Mouse (Mus musculus) lung, postnatal 25 days (tissue): ENCODE measurements around the gene Nbas.
A peak's percentile ranks its signal among the peaks of the same experiment; 100 is the strongest.

Source experiments
- DNase-seq: peaks from one replicate; pipeline ENCODE4 v3.0.0; 2022; ENCODE audit warnings: low spot score

Nbas gene

DNA sequence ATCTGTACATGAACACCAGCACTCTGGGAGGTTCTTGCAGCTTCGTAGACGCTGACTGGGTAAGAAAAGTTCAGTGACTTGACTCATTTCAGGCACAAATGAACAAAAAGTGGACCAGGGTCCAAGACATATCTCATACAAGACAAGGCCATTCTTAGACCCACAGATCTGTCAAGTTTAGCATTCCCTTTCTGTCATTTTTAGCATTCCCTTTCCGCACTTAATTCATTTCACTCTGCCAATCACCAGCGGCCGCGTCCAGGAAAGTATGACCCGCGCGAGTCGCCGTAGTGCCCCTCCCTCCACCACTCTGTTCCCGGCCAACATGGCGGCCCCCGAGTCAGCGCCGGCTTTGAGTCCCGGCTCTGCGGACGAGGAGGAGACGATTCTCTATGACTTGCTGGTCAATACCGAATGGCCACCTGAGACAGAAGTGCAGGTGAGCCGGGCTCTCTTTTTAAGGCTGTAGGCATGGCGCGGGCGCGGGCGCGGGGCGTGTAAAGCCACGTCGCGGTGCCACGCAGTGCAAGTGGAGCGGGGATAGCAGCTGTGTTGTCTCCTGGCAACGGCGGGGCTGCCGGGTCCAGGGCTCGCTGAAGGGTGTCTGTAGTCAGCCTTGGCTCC, at the start of gene Nbas:
TSS of gene Nbas (plus strand) at position 308 of the 624 bp plus-strand sequence.
- peak; percentile 84 for DNase-seq

DNA sequence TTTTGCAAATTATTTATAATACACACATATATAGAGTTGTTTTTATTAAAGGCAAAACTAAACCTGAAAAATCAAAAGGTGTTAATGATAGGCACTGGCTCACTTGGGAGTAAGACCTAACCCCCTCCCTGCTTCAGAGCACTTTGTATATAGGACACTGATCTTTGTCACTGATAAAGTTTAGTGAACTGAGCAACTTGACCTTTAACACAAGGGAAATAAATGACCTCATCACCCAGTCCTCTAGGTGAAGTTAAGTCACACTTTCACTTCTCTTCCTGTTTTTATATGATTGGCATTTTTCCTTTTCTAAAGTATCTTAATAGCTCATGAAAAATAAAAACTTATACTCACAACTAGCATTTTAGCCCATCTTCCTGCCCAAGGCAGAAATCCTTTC, 26.5 kb upstream of the Nbas start:
- DNase-seq: no peak

DNA sequence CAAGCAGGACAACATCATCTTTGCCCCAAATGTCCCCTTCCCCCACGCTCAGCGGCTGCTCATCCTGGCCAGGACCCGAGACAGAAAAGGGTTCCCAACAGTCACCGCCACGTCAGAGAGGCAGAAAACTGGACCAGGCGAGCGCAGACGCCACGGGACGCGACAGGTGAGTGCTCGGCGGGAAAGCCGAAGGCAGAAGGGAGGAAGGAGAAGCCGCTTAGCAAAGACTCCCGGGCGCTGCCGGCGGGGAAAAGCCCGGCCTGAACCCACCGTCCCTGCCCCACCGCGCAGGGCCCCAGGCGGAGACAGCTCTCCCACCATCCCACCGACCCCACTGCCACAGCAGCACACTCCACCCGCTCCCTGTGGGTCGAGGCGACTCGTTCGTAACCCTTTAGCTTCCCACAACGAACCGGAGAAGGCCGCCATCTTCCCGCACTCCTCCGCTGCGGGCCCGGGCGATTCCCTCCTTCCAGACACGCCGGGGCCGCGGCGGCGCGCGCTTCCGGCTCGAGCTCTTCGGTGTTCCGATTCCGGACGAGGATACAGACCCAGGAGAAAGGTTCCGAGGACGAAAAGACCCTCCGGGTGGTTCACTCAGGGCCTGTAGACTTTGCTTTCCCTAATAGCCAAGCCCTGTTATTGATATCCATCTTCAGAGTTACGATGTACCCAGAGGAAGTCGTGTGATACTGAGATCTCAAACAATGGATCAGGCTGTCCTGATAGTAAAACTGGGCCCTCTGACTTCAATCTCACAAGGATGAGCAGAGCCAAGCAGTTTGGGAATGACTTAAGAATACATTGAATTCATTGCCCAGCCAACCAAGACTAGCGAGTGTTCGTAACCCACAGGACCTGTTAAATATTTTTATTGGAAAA, 20.0 kb upstream of the Nbas start, which contains the start of gene Ddx1:
TSS of gene Ddx1 (minus strand) at position 523 of the 882 bp plus-strand sequence.
- peak; percentile 69 for DNase-seq

DNA sequence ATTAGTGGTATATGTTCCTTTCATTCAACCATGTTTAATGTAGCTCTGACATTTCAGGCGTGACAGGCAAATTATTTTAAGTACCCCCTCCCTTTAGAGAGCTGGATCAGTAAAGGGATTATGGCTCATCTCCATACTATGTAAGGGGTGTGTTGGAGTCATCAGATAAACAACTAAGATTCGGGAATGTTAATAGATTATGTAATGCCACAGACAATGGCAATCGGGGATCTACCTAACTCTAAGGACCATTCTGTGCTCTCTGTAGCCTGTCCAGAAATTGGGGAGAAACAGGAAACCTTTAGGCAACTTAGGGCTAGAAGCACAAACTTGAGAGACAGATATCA, 19.4 kb upstream of the Nbas start:
- DNase-seq: no peak

DNA sequence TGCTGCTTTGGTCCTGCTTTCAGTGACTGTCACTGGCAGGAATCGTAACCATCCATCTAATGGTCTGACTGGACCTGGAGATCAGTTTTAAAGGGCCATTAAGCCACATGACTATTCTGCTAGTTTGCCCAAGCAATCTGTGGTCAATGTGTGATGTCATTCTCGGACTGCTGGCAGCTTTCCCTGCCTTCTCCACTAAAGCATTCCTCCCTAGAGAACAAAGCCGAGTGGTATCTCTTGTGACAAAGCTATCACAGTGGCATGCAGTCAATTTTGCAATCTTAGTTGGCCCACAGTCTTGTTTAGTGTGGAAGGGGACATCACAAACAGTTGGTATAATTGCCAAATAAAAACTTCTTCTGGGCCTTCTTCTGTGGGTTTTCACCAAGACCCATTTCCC, 13.9 kb upstream of the Nbas start:
- no peak for DNase-seq

DNA sequence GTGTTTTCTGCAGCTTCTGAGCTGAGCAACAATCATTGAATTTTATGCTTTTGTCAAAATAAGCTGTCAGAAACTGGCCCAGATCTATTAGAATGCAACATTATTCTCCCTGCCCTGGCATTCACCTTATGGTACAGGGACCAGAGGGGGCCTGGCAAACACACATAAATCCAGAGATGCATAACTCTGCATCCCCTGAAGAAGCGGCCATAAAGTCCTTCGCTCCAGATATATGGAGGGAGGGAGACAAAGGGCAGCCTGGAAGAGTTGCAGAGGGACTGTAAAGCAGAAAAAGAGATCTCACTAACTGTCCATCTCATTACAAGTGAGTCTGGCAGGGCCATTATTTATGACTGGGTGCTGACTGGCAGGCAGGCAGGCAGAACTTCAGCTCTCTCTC, 13.2 kb upstream of the Nbas start:
- no peak for DNase-seq

DNA sequence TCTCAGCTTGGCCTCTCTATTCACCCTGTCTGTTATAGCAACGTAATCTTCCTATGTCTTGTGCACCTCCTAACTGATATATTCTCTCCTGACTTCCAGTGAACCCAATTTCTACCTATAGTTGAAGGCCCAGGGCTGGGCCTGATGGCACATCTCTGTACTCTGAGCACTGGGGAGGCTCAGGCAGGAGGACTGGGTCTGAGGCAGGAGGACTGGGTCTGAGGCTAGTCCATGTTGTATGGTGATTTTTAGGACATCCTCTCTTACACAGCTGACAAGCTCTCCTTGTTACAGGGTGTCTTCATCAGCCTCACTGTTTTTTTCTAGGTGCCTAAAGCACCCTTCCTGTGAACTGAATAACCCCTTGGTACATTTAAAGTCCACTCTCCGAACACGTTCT, 521 bp upstream of the Nbas start:
- DNase-seq: no peak

DNA sequence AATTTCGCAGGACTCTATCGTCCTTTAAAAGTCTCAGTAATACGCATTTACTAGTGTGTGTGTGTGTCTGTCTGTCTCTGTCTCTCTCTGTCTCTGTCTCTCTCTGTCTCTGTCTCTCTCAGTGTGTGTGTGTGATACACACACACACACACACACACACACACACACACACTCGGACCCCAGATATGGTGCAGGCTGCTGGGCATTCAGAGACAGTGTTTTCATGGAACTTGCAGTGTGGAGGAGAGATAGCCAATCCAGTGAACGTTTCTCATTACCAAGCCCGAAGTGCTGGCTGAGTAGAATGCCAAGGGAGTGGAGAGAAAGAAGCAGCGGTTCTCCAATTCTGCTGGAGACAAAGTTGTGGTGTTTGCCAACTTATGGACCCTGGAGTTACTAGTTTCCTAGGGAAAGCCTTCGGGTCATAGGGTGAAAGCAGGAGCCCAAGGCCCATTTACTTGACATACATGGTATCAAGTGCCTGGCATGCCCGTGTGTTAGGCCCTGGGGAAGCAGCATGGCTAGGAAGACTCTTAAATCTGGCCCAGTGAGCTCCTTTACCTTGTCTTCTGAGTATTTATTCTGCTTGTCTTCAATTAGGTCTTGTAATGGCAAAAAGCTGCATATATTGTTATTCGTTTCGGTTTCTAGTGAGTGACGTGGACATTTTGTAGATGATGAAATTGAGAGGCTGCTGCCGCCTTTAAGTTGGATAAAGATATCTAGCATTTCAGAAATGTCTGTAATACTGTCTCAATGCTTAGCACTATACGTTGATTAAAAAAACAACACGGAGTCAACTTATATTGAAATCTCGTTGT, 847 bp downstream of the Nbas start:
- no peak for DNase-seq

DNA sequence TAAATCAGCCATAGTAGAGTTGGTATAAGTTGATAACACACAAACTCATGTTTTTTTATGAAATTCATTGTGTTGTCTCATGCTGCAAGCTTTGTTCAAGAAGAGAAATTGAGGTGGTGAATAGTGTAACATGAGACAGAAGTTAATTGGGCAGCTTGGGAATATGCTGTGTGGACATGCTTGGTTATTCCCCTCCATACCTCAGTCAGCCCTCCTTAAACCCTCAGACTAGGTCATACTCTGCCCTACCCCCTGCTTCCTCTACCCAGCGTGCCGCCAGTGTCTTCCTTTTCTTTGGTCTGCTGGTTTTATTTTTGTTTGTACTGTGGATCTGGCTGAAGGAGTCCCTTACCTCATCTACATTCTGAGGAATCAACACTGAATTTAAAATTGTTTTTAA, 22.5 kb downstream of the Nbas start:
- no peak for DNase-seq

DNA sequence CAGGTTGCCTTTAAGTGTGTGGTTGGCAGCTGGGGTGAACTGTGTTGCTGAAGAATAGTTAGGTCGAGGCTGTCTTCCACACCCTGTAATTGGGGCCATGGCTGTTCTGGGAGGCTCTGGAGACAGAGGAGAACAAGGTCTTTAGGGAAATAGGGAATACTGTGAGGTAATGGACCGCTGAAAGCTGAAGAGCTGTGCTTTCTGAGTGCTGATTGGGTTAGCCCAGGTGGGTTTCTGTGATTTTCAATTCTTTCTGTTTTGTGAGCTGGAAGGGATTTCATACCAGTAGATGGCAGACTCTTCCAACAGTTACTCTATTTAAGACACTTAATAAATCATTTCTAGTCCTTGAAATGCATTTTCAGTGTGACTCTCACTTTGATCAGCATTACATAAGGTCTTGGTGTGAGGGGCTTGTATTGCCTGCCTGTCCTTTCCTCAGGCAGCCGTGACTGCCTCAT, 24.5 kb downstream of the Nbas start:
- no peak for DNase-seq

DNA sequence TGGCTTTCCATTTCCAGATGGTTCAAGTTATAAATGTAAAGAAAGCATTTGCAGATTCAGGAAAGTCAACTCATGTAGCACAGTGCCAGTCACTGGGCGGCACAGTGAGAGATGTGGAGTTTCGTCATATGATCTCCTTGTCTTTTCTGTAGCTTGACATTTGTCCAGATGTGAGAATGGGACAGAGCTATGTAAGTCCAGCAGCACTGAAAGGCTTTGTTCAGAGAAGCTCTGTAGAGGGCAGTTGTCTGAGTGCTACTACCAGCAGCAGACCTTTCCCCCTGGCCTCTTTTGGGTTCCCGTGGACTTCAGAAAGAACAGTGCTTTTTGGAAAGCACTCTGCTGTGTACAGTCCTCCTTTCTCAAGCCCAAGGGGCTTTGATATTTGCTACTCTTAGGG, 34.1 kb downstream of the Nbas start:
- DNase-seq: no peak

DNA sequence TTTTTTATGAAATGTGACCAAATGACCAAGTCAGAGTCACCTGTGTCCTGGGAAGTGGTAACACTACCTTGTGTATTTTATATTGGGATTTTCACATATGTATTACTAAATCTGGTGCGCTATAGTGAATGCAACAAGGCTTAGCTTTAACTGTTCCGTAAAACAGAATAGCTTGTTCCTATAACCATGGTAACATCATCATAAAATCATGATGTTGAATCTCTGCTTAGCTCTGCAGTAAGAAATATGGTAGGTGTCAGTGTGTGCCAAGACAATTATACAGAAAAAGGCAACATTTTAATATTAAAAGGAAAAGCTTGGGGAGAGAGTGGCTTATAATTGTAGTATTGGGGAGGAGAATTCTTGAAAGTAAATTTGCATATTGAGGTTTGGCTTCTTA, 45.0 kb downstream of the Nbas start:
- no peak for DNase-seq

DNA sequence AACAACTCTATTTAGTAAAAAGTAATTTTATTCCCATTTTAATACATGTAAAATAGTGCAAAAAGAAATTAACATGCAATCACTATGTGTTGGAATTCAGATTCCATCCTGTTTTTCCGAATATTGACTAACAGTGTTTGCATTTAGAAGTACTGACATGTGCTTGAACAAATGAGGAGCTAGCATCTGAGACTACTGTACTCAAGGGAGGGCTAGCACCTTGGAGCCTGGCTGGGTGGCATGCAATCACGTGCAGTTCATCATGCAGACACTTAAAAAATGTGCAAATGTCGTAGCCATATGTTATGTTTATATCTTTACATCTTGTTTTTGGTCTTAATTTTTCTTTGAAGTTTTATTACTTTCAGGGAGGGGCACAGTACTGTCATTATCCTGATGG, 45.5 kb downstream of the Nbas start:
- no peak for DNase-seq

DNA sequence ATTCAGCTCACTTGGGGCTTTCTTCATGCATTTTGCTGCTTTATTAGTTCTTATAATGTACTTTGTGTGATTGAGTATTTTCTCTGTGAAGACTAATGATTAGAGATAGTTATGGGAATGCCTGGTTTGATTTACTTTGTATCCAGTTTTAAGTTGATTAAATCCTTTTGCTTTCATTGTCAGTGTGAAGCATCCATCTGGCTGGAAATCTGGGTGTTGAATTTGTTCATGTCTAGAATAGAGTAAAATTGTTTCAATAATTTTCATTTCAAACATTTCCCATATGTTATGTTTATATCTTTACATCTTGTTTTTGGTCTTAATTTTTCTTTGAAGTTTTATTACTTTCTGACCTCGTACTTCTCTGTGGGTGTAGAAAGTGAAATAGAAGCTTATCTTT, 46.1 kb downstream of the Nbas start:
- no peak for DNase-seq

DNA sequence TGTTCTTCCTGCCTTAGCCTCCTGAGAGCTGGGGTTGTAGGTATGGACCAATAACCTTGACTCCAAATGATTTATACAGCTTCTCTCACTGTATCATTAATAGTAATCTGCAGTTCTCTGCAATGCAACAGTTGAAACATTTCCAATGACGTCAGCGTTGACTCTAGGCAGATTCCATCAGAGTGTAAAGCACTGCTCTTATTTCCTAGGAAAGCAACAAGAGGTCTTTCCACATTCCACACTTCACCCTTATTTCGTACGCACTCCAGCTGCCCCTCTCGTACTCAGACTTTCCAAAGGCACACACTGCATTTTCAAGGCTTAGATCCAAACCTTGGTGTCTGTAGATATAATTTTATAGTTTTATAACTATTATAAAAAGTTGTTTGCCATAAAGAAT, 73.6 kb downstream of the Nbas start:
- DNase-seq: peak; percentile 6

DNA sequence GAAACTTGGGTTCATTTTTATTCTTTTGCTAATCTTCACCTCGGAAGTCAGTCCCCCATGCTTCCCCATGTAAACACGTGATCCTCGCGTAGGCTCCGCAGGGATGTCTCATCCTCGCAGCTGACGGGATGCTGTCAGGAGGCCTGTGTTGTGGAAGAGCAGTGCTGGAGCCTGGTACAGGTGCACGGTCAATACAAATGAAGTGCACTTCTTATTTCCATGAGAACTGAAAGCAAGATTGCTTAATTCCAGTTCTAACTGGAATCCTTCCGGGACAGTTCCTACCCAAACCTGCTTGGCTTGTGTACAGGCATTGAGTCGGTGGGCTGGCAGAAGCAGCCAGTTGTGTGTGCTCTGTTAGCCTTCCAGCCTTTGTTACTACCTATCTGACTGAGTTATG, 87.3 kb downstream of the Nbas start:
- DNase-seq: no peak

DNA sequence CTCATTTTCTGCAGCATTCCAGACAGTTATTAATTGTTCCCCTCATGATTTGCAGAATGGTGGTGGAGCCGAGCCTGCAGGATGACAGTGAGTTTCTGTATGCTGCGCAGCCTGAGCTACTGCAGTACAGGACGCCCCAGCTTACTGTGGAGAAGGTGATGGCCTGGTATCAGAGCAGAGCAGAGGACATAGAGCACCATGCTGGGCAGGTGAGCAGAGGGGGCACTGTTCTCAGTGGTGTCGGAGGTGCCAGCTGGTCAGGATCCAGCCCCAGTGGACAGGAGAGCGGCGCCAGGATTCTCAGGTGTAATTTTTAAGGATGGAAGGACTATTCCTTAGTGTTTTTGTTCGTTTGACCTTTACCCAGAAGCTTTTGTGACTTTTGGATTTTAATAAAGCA, 87.8 kb downstream of the Nbas start:
- DNase-seq: no peak

DNA sequence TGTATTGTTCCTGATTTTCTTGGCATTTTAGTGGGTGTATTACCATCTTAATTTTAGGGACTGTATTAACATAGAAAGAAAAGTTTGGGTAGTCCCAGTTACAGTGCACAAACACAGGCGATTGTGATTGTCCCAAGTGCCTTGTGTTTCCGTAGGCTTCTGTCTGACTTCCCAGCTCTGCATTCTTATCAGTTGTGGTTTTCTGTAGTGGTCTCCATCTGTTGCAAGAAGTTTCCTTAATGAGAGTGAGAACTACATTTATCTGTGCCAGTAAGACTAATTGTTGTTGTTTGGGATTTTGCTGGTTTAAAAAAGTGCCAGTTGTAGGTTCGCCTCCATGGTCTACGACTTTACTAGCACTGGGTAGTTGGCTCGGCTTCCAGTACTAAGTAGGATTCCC, 88.3 kb downstream of the Nbas start:
- no peak for DNase-seq

DNA sequence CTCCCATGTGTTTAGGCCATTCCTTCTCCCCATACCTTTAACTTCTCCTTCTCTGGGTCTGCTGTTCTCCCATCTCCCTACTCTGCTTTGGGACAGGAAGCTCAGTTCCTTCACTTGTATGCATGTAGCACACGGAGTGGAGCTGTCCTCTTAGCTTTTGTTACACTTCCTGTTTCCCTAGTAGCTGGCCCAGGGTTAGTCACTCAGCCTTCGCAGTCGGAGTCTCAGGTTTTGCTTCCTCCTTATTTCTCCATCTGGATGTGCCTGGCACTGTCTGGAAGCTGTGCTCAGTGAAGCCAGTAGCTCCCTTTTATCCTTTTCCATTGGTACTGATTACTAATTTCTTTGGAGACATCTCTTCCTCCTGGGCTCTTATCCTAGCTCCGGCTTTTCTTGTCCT, 89.9 kb downstream of the Nbas start:
- DNase-seq: no peak

DNA sequence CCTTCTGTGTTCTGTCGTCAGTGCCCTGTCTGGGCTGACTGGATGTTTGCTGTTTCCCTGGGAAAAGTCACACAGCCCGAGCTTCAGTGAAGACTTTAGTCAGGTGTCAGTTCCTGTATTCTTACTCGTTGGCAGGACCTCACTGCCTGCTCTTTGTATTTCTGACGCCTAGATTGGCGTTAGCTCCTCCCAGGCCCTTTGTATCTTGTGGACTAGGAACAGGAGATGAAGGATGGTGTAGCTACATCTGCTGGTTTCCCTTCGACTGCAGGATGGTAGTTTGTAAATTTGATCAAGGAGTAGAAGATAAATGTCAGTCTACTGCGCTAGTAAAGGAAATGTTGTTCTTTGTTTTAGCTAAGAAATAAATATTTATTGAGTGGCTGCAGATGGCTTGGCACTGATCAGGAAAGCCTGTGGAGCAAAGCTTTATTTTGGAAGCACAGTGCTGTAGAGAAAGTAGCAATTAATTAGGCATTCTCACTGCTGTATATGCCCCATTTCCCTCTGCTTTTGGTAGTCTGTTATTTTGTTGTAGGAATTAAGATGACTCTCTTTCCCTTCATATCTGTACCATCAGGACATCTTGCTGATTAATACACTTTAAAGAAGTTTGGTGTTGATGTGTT, 91.4 kb downstream of the Nbas start:
- DNase-seq: no peak

DNA sequence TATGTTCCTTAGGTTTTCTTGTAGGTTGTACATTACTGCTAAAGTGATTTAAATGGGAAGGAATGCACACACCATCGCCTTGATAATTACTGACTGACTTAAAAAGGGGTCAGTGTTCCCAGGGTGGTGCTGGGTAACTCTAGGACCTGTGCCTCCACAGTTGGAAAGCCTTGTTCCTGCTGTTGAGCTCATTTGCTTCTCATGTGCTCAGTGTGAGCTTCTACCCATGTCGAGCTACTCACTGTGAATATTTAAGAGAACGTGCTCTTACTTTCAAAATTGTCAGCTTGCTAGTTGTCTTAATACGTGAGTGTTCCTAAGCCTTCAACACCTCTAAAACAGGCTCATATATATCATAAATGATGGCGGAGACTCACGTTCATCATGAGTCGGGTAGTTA, 112.6 kb downstream of the Nbas start:
- no peak for DNase-seq

DNA sequence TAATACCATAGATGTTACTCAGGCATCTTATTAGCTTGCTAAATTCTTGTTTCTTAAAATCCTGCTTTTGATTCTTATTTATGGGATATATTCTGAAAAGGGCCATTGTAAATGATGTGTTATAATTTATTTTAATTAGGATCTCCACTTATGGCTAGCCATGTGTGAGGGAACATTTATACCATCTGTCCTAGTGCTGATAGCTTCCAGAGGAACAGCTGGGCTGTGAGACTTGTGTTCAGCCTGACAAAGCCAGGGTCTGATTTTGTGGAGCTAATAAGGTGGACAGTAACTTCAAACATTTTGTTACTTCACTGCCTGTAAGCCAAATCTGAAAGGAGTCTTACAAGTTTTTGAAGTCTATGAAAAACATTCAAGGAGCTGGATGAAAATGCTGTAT, 113.1 kb downstream of the Nbas start:
- no peak for DNase-seq
